Mouse (Mus musculus) stomach, embryonic 14.5 days (tissue): Measurements from ENCODE around the gene Chst12. TPM values are rescaled to one million over a fixed set of nuclear protein-coding genes. Genes with fewer than 3 reads are reported as not detected.

Experiments
- ATAC-seq: fragments of 200-750 bp; cut with Nextera tagmentation; 2 replicates; pipeline ENCODE4 v1.8.0; 2017; ENCODE audit warnings: low read depth, moderate TSS enrichment; ENCODE audit not compliant: insufficient number of reproducible peaks, insufficient read depth, low FRiP score
- H3K27ac ChIP-seq: fragments of 300-500 bp; sonication (generic); 2 replicates; pipeline ENCODE4 v1.5.1; 2014; ENCODE audit warnings: mild to moderate bottlenecking, low read length, moderate library complexity, mixed read lengths
- H3K27me3 ChIP-seq: fragments of 300-500 bp; sonication (generic); 2 replicates; pipeline ENCODE4 v1.6.1; 2014; ENCODE audit warnings: low read length, control low read depth, mixed read lengths; ENCODE audit not compliant: control insufficient read depth, insufficient read depth
- H3K36me3 ChIP-seq: fragments of 300-500 bp; sonication (generic); 2 replicates; pipeline ENCODE4 v1.6.1; 2014; ENCODE audit warnings: mild to moderate bottlenecking, control low read depth, low read length, moderate library complexity, mixed read lengths; ENCODE audit not compliant: control insufficient read depth, insufficient read depth
- H3K4me1 ChIP-seq: fragments of 300-500 bp; sonication (generic); 2 replicates; pipeline ENCODE4 v1.6.1; 2014; ENCODE audit warnings: low read length, control low read depth, mixed read lengths; ENCODE audit not compliant: control insufficient read depth, insufficient read depth
- H3K4me2 ChIP-seq: fragments of 300-500 bp; sonication (generic); replicated peaks from 2 replicates; pipeline ENCODE4 v1.6.1; 2014; ENCODE audit warnings: low read depth, low read length, control low read depth
- H3K4me3 ChIP-seq: fragments of 300-500 bp; sonication (generic); 2 replicates; pipeline ENCODE4 v1.5.1; 2014; ENCODE audit warnings: low read depth, low read length, control low read depth
- H3K9ac ChIP-seq: fragments of 300-500 bp; sonication (generic); replicated peaks from 2 replicates; pipeline ENCODE4 v1.6.1; 2014; ENCODE audit warnings: low read depth, mild to moderate bottlenecking, control low read depth, low read length, moderate library complexity, mixed read lengths
- H3K9me3 ChIP-seq: fragments of 300-500 bp; sonication (generic); 2 replicates; pipeline ENCODE4 v1.6.1; 2016; ENCODE audit warnings: low read depth, low read length, control low read depth; ENCODE audit not compliant: control insufficient read depth
- WGBS: fragments of 180-500 bp; shearing (Covaris S2); extraction: QIAGEN DNeasy Blood & Tissue Kit; methylation state at CpG from one replicate; pipeline ENCODE4 v1.1.7; 2014; 5-methylcytosine and 5-hydroxymethylcytosine counted together
- polyA plus RNA-seq: library from polyadenylated mRNA; unstranded; fragments of >200 nt; fragmentation: Nextera tagmentation; extraction: Ambion mirVana; gene quantifications from 2 replicates; pipeline ENCODE4 v1.2.1, GENCODE M21; 2014

Gene Chst12
- polyA plus RNA-seq, 1 experiment from 2014 or later: 17.6 TPM

DNA sequence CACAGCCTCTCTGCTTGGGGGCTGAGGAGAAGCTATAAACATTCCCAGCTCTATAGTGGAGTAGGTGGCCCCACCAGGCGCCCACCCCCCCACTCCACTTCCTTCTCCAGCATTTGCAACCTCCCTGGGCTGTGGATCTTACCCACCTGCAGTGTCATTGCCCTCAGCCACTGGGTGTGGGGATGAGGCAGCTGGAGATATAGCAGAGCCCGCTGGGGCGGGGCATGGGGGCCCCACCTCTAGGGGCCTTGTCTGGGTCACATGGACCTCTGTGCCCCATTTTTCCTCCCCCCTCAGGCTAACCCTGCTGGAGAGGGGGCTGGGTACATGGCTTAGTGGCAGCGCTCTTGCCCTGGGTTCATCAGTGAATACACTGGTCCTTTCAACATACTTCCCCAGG, 59.5 kb downstream of the Chst12 start, which contains the start of gene Grifin:
Grifin (minus strand) TSS at position 176 of the 400 bp plus-strand sequence.
- 69% methylated on average over 4 of the region's 4 CpGs for whole genome bisulfite sequencing
- no peaks in the 10 kb centered on the region for H3K27me3 ChIP-seq
- H3K4me1 ChIP-seq: peaks cover 27% of the 10 kb centered on the region
- peak within 1 kb of the TSS; percentile 66; the same call in 1 of the 2 replicates for H3K27ac ChIP-seq
- H3K4me3 ChIP-seq: no peak within 1 kb of the TSS
- ATAC-seq: 0 out of 2 replicates have a peak, but pooled peaks have one; percentile 5
- H3K4me2 ChIP-seq: no peak within 1 kb of the TSS
- no peaks in the 10 kb centered on the region for H3K36me3 ChIP-seq
- no peak within 1 kb of the TSS for H3K9ac ChIP-seq
- no peaks in the 10 kb centered on the region for H3K9me3 ChIP-seq

DNA sequence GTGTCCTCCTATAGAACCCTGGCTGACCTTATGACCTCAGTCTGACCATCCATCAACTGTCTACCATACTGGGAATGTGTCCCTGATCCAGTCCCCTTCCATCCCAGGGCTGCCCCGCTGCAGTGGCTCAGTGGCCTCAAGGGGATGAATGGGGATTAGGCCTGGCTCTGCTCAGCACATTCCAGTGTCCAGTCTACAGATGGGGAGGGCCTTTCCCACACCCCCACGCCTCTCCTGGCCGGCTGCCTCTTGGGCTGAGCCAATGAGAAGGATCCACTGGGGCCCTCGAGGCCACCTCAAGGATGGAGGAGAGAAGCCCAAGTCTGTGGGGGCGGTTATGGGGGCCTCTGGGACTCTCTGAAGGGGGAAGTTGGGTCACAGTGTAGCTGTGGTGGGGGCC, 60.1 kb downstream of the Chst12 start:
- H3K27me3 ChIP-seq: no peaks in the 10 kb centered on the region
- peaks cover 27% of the 10 kb centered on the region for H3K4me1 ChIP-seq
- H3K9ac ChIP-seq: no peak overlapping the region
- 31% methylated on average over 5 of the region's 5 CpGs for WGBS
- H3K9me3 ChIP-seq: no peaks in the 10 kb centered on the region
- no peak overlapping the region for H3K4me2 ChIP-seq
- H3K27ac ChIP-seq: peak overlapping the region; percentile 66; the same call in 1 of the 2 replicates
- peak; percentile 64; the same call in 1 of the 2 replicates for ATAC-seq
- no peaks in the 10 kb centered on the region for H3K36me3 ChIP-seq
- no peak overlapping the region for H3K4me3 ChIP-seq

DNA sequence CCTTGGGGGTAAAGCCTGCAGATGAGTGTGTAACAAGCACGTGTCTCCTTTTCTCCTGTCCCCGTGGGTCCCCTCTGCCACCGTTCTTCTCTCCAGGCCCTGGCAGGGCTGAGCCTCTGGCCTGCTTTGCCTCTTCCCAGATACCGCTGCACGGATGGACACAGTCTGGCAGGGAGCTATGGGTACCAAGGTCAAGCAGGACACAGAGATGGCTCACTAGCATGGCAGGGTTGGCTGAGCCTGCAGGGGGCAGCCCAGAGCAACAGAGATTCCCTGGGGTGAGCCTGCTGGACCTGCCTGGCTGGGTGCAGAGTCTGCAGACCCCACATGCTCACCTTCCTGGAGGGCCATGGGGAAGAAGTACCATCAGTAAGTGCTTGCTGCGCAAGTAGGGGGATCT, 60.5 kb downstream of the Chst12 start:
- 56% methylated on average over 6 of the region's 6 CpGs for WGBS
- Histone ChIP-seq H3K27ac (peak overlapping the region; percentile 66; the same call in 1 of the 2 replicates), H3K4me2 (no peak overlapping the region), H3K4me1 (peaks cover 27% of the 10 kb centered on the region), H3K4me3 (no peak overlapping the region), H3K9ac (no peak overlapping the region), H3K36me3 (no peaks in the 10 kb centered on the region), H3K27me3 (no peaks in the 10 kb centered on the region), H3K9me3 (no peaks in the 10 kb centered on the region)
- ATAC-seq: 0 out of 2 replicates have a peak, but pooled peaks have one; percentile 5

DNA sequence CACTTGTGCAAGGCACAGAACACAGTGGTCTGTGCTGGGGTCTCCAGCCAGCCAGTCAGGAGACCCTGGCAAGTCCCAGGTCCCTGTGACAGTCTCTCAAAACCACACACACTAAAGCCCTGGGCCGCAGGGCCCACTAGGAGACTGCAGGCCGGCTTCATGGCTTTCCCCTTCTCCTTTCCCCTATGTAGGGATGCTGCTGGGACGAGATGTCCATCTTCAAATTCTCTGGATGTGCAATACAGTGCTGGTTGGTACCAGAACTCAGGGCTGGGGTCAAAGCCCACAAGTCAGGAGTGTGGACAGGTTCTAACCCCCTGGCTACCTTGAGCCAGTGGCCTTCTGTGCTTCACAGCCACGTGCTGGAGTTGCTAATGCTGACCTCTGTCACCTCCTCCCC, 60.9 kb downstream of the Chst12 start:
- ATAC-seq: no peak
- Histone ChIP-seq H3K4me3 (no peak overlapping the region), H3K9ac (no peak overlapping the region), H3K36me3 (no peaks in the 10 kb centered on the region), H3K9me3 (no peaks in the 10 kb centered on the region), H3K4me2 (no peak overlapping the region), H3K27me3 (no peaks in the 10 kb centered on the region), H3K27ac (peak overlapping the region; percentile 66; the same call in 1 of the 2 replicates), H3K4me1 (peaks cover 27% of the 10 kb centered on the region)
- 70% methylated on average over 4 of the region's 4 CpGs for WGBS

DNA sequence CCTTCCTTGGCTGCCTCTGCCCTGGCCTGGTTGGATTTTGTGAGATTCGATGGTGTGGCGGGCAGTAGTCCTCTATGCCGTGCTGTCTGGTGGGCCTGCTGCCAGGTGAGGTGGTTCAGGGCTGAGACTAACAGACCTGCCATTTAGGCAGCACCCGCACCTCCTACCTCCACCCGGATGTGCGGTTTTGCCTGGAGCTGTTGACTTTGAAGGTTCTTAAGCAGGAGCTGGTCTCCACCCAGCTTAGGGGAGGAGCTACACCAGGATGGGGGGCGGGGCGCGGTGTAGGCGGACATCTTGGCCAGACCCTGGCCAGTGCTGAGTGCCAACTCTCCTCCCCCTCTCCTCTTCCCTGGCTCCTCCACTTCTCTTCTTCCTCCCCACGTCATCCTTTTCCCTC, 62.0 kb downstream of the Chst12 start:
- no peaks in the 10 kb centered on the region for H3K9me3 ChIP-seq
- 43% methylated on average over 11 of the region's 11 CpGs for WGBS
- no peak overlapping the region for H3K4me2 ChIP-seq
- H3K4me3 ChIP-seq: no peak overlapping the region
- ATAC-seq: 0 out of 2 replicates have a peak, but pooled peaks have one; percentile 11
- no peak overlapping the region for H3K27ac ChIP-seq
- no peaks in the 10 kb centered on the region for H3K36me3 ChIP-seq
- H3K9ac ChIP-seq: no peak overlapping the region
- peaks cover 27% of the 10 kb centered on the region for H3K4me1 ChIP-seq
- no peaks in the 10 kb centered on the region for H3K27me3 ChIP-seq

DNA sequence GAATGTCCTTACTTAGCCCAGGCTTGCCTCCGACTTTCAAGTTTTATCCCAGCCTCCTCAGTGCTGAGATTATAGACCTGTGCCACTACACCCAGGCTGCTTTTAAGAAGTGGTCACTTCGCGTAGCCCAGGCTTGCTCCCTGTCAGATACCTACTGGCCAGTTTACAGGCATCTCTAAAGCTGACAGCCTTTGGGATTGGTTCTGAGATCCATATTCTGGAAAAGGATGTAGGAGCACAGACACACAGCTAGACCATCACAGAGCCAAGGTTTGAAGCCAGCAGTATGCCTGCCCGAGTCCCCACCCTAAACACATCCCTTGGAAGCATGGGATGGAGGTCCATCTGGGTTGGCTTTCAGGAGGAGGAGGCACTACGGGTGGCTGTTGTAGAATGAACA, 62.4 kb downstream of the Chst12 start:
- no peak overlapping the region for H3K27ac ChIP-seq
- no peak overlapping the region for H3K9ac ChIP-seq
- H3K4me3 ChIP-seq: no peak overlapping the region
- H3K4me1 ChIP-seq: peaks cover 27% of the 10 kb centered on the region
- H3K9me3 ChIP-seq: no peaks in the 10 kb centered on the region
- H3K4me2 ChIP-seq: no peak overlapping the region
- WGBS: 89% methylated on average over 5 of the region's 5 CpGs
- H3K27me3 ChIP-seq: no peaks in the 10 kb centered on the region
- no peak for ATAC-seq
- H3K36me3 ChIP-seq: no peaks in the 10 kb centered on the region

DNA sequence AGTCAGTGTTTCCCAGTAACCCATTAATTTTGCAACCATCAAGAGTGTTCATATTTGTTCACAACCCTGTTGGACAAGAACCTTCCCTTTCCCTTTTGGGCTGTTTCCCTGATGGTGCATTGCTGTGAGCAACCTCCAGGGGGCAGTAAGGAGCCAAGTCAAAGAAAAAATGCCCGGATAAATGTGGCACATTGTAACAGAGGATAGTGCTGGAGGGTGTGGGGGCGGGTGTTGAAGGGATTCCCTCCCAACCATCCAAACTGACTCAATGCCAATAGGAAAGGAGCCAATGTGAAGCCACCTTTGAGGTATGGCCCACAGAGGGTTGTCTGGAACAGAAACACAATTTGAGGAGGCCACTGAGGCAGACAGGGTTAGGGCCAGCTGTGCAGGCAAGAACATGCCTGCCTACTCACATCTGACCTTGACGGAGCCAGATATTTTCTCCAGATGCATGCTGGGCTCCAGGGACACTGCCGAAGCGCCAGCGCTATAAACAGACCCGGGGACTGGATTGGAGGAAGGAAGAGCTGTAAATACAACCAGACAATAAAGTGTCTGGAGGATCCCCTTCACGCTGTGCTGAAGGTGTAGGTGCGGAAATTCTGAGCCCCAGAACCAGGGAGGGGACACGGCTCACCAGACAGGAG, 63.1 kb downstream of the Chst12 start:
- WGBS: 57% methylated on average over 10 of the region's 10 CpGs
- Histone ChIP-seq H3K9me3 (no peaks in the 10 kb centered on the region), H3K4me1 (peaks cover 27% of the 10 kb centered on the region), H3K9ac (no peak overlapping the region), H3K4me2 (no peak overlapping the region), H3K36me3 (no peaks in the 10 kb centered on the region), H3K27ac (no peak overlapping the region), H3K27me3 (no peaks in the 10 kb centered on the region), H3K4me3 (no peak overlapping the region)
- ATAC-seq: no peak

DNA sequence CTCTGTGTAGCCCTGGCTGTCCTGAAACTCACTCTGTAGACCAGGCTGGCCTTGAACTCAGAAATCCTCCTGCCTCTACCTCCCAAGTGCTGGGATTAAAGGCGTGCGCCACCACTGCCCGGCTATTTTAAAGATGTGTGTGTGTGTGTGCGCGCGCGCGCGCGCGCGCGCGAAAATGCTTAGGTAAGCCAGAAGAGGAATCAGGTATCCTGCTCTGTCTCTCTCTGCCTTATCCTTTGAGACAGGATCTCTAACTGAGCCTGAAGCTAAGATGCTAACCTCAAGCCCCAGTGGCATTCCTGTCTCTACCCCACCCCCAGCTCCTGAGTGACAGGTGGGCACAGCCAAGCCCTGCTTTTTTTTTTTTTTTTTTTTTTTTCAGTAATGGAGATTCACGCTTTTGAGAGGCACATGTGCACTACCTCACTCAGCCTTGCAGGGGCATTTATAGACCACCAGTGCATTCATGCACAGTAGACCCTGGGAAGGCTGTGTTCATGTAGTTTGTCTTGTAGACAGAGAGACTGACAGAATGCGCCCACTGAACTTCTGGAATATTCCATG, 63.8 kb downstream of the Chst12 start:
- no peak overlapping the region for H3K4me2 ChIP-seq
- no peak overlapping the region for H3K4me3 ChIP-seq
- H3K9me3 ChIP-seq: no peaks in the 10 kb centered on the region
- WGBS: 89% methylated on average over 16 of the region's 16 CpGs
- peaks cover 27% of the 10 kb centered on the region for H3K4me1 ChIP-seq
- H3K36me3 ChIP-seq: no peaks in the 10 kb centered on the region
- H3K27me3 ChIP-seq: no peaks in the 10 kb centered on the region
- ATAC-seq: no peak
- no peak overlapping the region for H3K9ac ChIP-seq
- H3K27ac ChIP-seq: no peak overlapping the region
